Mouse (Mus musculus) lung, adult 2 months (tissue): ENCODE measurements at regions not wholly inside any gene's neighbourhood (a gene's known extent, or its start where the extent isn't known, plus 50 kb on each side); places are given as distances from the start of the nearest gene placed in this dataset.

ENCODE experiments used
- CTCF ChIP-seq: fragments of 200-500 bp; IDR thresholded peaks from 2 replicates; pipeline ENCODE4 v1.5.1; 2011; ENCODE audit warnings: mild to moderate bottlenecking, low read length, control low read depth; ENCODE audit not compliant: insufficient read depth
- POLR2A ChIP-seq: fragments of 200-500 bp; IDR thresholded peaks from 2 replicates; pipeline ENCODE4 v1.6.1; 2011; ENCODE audit warnings: low read depth, mild to moderate bottlenecking, control low read depth, low read length, borderline replicate concordance; ENCODE audit errors: extremely low read depth

GRCm38 (mm10) chr7:37144303-37144702 is 446.4 kb downstream of the Tshz3 start:
- no peak for TF ChIP-seq CTCF
- TF ChIP-seq POLR2A, result no peak
